Comparison of ENCODE assay signal across 8 mouse cellular contexts in genomic region chr1:170590041-170590360, GRCm38 (mm10). TPM values are rescaled to one million over a fixed set of nuclear protein-coding genes. Genes with fewer than 3 reads are reported as not detected.
DNase-seq lines count a peak whose midpoint lies in the region; ATAC-seq and TF ChIP-seq lines count a peak whose summit lies in the region.

No protein-coding gene starts in this region.

- no peak for TF ChIP-seq CTCF in bone marrow macrophage, adult 2 months (IDR thresholded peaks at IDR 0.05; ENCODE audit: low read depth, low read length)

- no peak for DNase-seq in kidney, postnatal 4 days
- no peak for DNase-seq in hindbrain, embryonic 14.5 days (ENCODE audit: low spot score)
- no peak for DNase-seq in midbrain, embryonic 14.5 days
- no peak for DNase-seq in Muller cell, postnatal 12 days (ENCODE audit: inconsistent ontology term)
- no peak for DNase-seq in urinary bladder, adult 2 months (ENCODE audit: low spot score)
- no peak for DNase-seq in gastrocnemius, postnatal 14 days

- intact Hi-C loops in gastrocnemius, postnatal 14 days (cut with DNase I; ENCODE audit: low total_unique reads): no loop called here

- peak overlapping the region; percentile 98 for H3K4me2 ChIP-seq in kidney, embryonic 16.5 days (replicated peaks; ENCODE audit: low read depth, low read length)
- peak overlapping the region; percentile 98 for H3K4me2 ChIP-seq in hindbrain, embryonic 14.5 days (replicated peaks)
- peak overlapping the region; percentile 91 for H3K4me2 ChIP-seq in midbrain, embryonic 14.5 days (ENCODE audit: low read length)

- 3% methylated on average over 11 of the region's 11 CpGs for WGBS in kidney, embryonic 16.5 days
- WGBS in hindbrain, embryonic 14.5 days: 1% methylated on average over 11 of the region's 11 CpGs
- WGBS in midbrain, embryonic 14.5 days: 1% methylated on average over 11 of the region's 11 CpGs

- no peak for TF ChIP-seq POLR2A in bone marrow macrophage, adult 2 months (IDR thresholded peaks at IDR 0.05; ENCODE audit: borderline replicate concordance, low read depth, low read length)

- 0 out of 2 replicates have a peak overlapping the region, but pooled peaks have one; percentile 23 for H3K27ac ChIP-seq in kidney, embryonic 16.5 days (ENCODE audit: low read length)
- H3K27ac ChIP-seq in bone marrow macrophage, adult 2 months (ENCODE audit: insufficient read depth, low read depth, low read length): no peak overlapping the region
- peak overlapping the region; percentile 72; the same call in 1 of the 2 replicates for H3K27ac ChIP-seq in hindbrain, embryonic 14.5 days
- peak overlapping the region; percentile 74; the same call in 1 of the 2 replicates for H3K27ac ChIP-seq in midbrain, embryonic 14.5 days (replicated peaks; ENCODE audit: low read depth, low read length)

- H3K4me3 ChIP-seq in kidney, embryonic 16.5 days (ENCODE audit: low read length): peak overlapping the region; percentile 84
- peak overlapping the region; percentile 81 for H3K4me3 ChIP-seq in bone marrow macrophage, adult 2 months (ENCODE audit: insufficient read depth, low read length)
- peak overlapping the region; percentile 90 for H3K4me3 ChIP-seq in hindbrain, embryonic 14.5 days (replicated peaks; ENCODE audit: low read length)
- H3K4me3 ChIP-seq in midbrain, embryonic 14.5 days (replicated peaks; ENCODE audit: low read depth, low read length): peak overlapping the region; percentile 82

- peaks cover 8% of the 10 kb centered on the region for H3K9me3 ChIP-seq in kidney, embryonic 16.5 days (ENCODE audit: low read length)
- 0 out of 2 replicates have a peak, but pooled peaks cover 5% of the 10 kb centered on the region for H3K9me3 ChIP-seq in hindbrain, embryonic 14.5 days (ENCODE audit: control insufficient read depth, low read length)
- no peaks in the 10 kb centered on the region; the same call in 1 of the 2 replicates for H3K9me3 ChIP-seq in midbrain, embryonic 14.5 days (ENCODE audit: control insufficient read depth, low read length)

- H3K36me3 ChIP-seq in kidney, embryonic 16.5 days (ENCODE audit: insufficient read depth, low read length): peaks cover 6% of the 10 kb centered on the region
- no peaks in the 10 kb centered on the region for H3K36me3 ChIP-seq in hindbrain, embryonic 14.5 days (replicated peaks; ENCODE audit: control insufficient read depth, insufficient read depth)
- H3K36me3 ChIP-seq in midbrain, embryonic 14.5 days (ENCODE audit: control insufficient read depth, insufficient read depth, low read length): no peaks in the 10 kb centered on the region

- H3K4me1 ChIP-seq in kidney, embryonic 16.5 days (ENCODE audit: insufficient read depth, low read length): peaks cover 22% of the 10 kb centered on the region
- H3K4me1 ChIP-seq in bone marrow macrophage, adult 2 months (ENCODE audit: control insufficient read depth, insufficient read depth, low read length): peaks cover 3% of the 10 kb centered on the region; the same call in 1 of the 2 replicates
- peaks cover 13% of the 10 kb centered on the region; the same call in 1 of the 2 replicates for H3K4me1 ChIP-seq in hindbrain, embryonic 14.5 days (replicated peaks; ENCODE audit: control insufficient read depth, insufficient read depth, low read length)
- H3K4me1 ChIP-seq in midbrain, embryonic 14.5 days (ENCODE audit: control insufficient read depth, insufficient read depth, low read length): peaks cover 11% of the 10 kb centered on the region

- peak overlapping the region; percentile 89 for H3K9ac ChIP-seq in kidney, embryonic 16.5 days (replicated peaks; ENCODE audit: low read length)
- H3K9ac ChIP-seq in hindbrain, embryonic 14.5 days: peak overlapping the region; percentile 84
- H3K9ac ChIP-seq in midbrain, embryonic 14.5 days (replicated peaks; ENCODE audit: low read length): peak overlapping the region; percentile 87

- H3K27me3 ChIP-seq in kidney, embryonic 16.5 days (ENCODE audit: insufficient read depth, low read length): no peaks in the 10 kb centered on the region
- no peaks in the 10 kb centered on the region for H3K27me3 ChIP-seq in hindbrain, embryonic 14.5 days (ENCODE audit: control insufficient read depth, insufficient read depth, low read length)
- H3K27me3 ChIP-seq in midbrain, embryonic 14.5 days (ENCODE audit: control insufficient read depth, insufficient read depth, low read length): 0 out of 2 replicates have a peak, but pooled peaks cover 6% of the 10 kb centered on the region

- ATAC-seq in kidney, embryonic 16.5 days (ENCODE audit: low FRiP score, low TSS enrichment): no peak
- ATAC-seq in hindbrain, embryonic 14.5 days (ENCODE audit: low FRiP score): no peak
- ATAC-seq in midbrain, embryonic 14.5 days (ENCODE audit: low FRiP score, low TSS enrichment): no peak

RNA-seq across cellular contexts. Expression of gene Nos1ap, which starts 0.3 kb away (rescaled TPM):
- polyA plus RNA-seq in kidney, embryonic 16.5 days (2015; fragmentation: Nextera tagmentation; extraction: Ambion mirVana): 18.0 and 24.1 TPM in 2 replicates
- 1.6 and 3.2 TPM in 2 replicates for polyA plus RNA-seq in bone marrow macrophage, adult 2 months (2012; ENCODE audit: insufficient read depth, insufficient read length, missing spikeins)
- 14.9 and 18.0 TPM in 2 replicates for polyA plus RNA-seq in hindbrain, embryonic 14.5 days (2014; fragmentation: Nextera tagmentation; extraction: Ambion mirVana)
- polyA plus RNA-seq in midbrain, embryonic 14.5 days (2014; fragmentation: Nextera tagmentation; extraction: Ambion mirVana): 13.0 and 16.9 TPM in 2 replicates
- 7.8 and 10.8 TPM in 2 replicates for polyA plus RNA-seq in urinary bladder, adult 2 months (2012; rRNA removed)
- 1 to 10 TPM; 1.6 to 1.7 TPM for total RNA-seq in gastrocnemius, postnatal 14 days (2021)

RNA-seq across cellular contexts. Expression of gene Olfml2b, which starts 54.3 kb away (rescaled TPM):
- polyA plus RNA-seq in kidney, embryonic 16.5 days (2015; fragmentation: Nextera tagmentation; extraction: Ambion mirVana): 10.8 and 13.1 TPM in 2 replicates
- polyA plus RNA-seq in bone marrow macrophage, adult 2 months (2012; ENCODE audit: insufficient read depth, insufficient read length, missing spikeins): 1.0 and 1.3 TPM in 2 replicates
- 5.2 and 5.7 TPM in 2 replicates for polyA plus RNA-seq in hindbrain, embryonic 14.5 days (2014; fragmentation: Nextera tagmentation; extraction: Ambion mirVana)
- polyA plus RNA-seq in midbrain, embryonic 14.5 days (2014; fragmentation: Nextera tagmentation; extraction: Ambion mirVana): 3.0 and 3.7 TPM in 2 replicates
- polyA plus RNA-seq in urinary bladder, adult 2 months (2012; rRNA removed): 37.8 and 39.7 TPM in 2 replicates
- total RNA-seq in gastrocnemius, postnatal 14 days (2021): 10 to 100 TPM; 27.6 to 35.9 TPM
